In genomic region chr2:119304391-119304790, GRCm38 (mm10) we compare ENCODE assay signal across 14 mouse cellular contexts. TPM values are rescaled to one million over a fixed set of nuclear protein-coding genes. Genes with fewer than 3 reads are reported as not detected.
A peak's percentile ranks its signal among the peaks of the same experiment; 100 is the strongest.
DNase-seq lines count a peak whose midpoint lies in the region; ATAC-seq and TF ChIP-seq lines count a peak whose summit lies in the region.
"Had no signal": no experiment of that assay in that cellular context is flagged by ENCODE, and none has a peak within 500 bp of the region (broad histone marks: within the 10 kb centered on the region; RNA-seq: fewer than 3 reads in every experiment).

No protein-coding gene starts in this region.

- H3K27ac ChIP-seq in heart, adult 2 months, result peak overlapping the region; percentile 40
- no peak overlapping the region for H3K27ac ChIP-seq in heart, embryonic 11.5 days (ENCODE audit: low read depth, low read length)
- peak overlapping the region; percentile 36; the same call in 1 of the 2 replicates for H3K27ac ChIP-seq in lung, embryonic 14.5 days (ENCODE audit: low read depth)
- H3K27ac ChIP-seq in limb, embryonic 12.5 days, result 0 out of 2 replicates have a peak overlapping the region, but pooled peaks have one; percentile 51
- H3K27ac ChIP-seq: hindbrain, embryonic 12.5 days; macrophage; midbrain, embryonic 15.5 days had no signal

- H3K79me2 ChIP-seq in heart, adult 2 months (replicated peaks; ENCODE audit: control insufficient read depth, insufficient read depth, low read length), result no peaks in the 10 kb centered on the region

- intact Hi-C loops in heart, adult 2 months (cut with DNase I), result no loop called here

- H3K4me3 ChIP-seq in heart, adult 2 months, result no peak overlapping the region
- no peak overlapping the region for H3K4me3 ChIP-seq in heart, embryonic 11.5 days (ENCODE audit: low read depth, low read length)
- H3K4me3 ChIP-seq in lung, embryonic 14.5 days (ENCODE audit: low read depth, low read length), result no peak overlapping the region
- H3K4me3 ChIP-seq in limb, embryonic 12.5 days (replicated peaks), result no peak overlapping the region
- H3K4me3 ChIP-seq: hindbrain, embryonic 12.5 days; midbrain, embryonic 15.5 days had no signal

- WGBS in heart, adult 2 months, result 56% methylated on average over 3 of the region's 3 CpGs
- WGBS in heart, embryonic 11.5 days (ENCODE audit: insufficient replicate concordance), result 36% methylated on average over 3 of the region's 3 CpGs
- 35% methylated on average over 3 of the region's 3 CpGs for WGBS in lung, embryonic 14.5 days
- WGBS in limb, embryonic 12.5 days, result 53% methylated on average over 3 of the region's 3 CpGs

- H3K36me3 ChIP-seq in heart, adult 2 months (ENCODE audit: control insufficient read depth, insufficient read depth, low read length), result no peaks in the 10 kb centered on the region
- H3K36me3 ChIP-seq in heart, embryonic 11.5 days (ENCODE audit: control insufficient read depth, insufficient read depth, low read length), result no peaks in the 10 kb centered on the region
- H3K36me3 ChIP-seq in lung, embryonic 14.5 days (ENCODE audit: insufficient read depth), result peaks cover 5% of the 10 kb centered on the region
- peaks cover 9% of the 10 kb centered on the region; the same call in 1 of the 2 replicates for H3K36me3 ChIP-seq in limb, embryonic 12.5 days
- H3K36me3 ChIP-seq: midbrain, embryonic 15.5 days had no signal

- H3K9ac ChIP-seq in heart, adult 2 months (ENCODE audit: low read depth, low read length), result no peak overlapping the region
- H3K9ac ChIP-seq in heart, embryonic 11.5 days (ENCODE audit: low read depth, low read length), result no peak overlapping the region
- no peak overlapping the region; the same call in 1 of the 2 replicates for H3K9ac ChIP-seq in lung, embryonic 14.5 days
- no peak overlapping the region for H3K9ac ChIP-seq in limb, embryonic 12.5 days (replicated peaks)
- H3K9ac ChIP-seq: hindbrain, embryonic 12.5 days; midbrain, embryonic 15.5 days had no signal

- no peak for ATAC-seq in heart, embryonic 11.5 days (replicated peaks; ENCODE audit: insufficient number of reproducible peaks, low FRiP score, low TSS enrichment)
- ATAC-seq in lung, embryonic 14.5 days (ENCODE audit: insufficient read depth), result peak; percentile 16; the same call in 1 of the 2 replicates
- no peak for ATAC-seq in limb, embryonic 12.5 days (ENCODE audit: insufficient number of reproducible peaks, insufficient read depth, low FRiP score, low TSS enrichment, low read depth)
- peak; percentile 48 for ATAC-seq in megakaryocyte-erythroid progenitor cell, adult 5-6 weeks (replicated peaks; ENCODE audit: low FRiP score, low TSS enrichment, poor library complexity, severe bottlenecking)

- no peak for TF ChIP-seq POLR2A in heart, adult 2 months (IDR thresholded peaks at IDR 0.05; ENCODE audit: insufficient read depth, low read depth, low read length)

- H3K4me2 ChIP-seq in heart, embryonic 11.5 days, result no peak overlapping the region
- no peak overlapping the region for H3K4me2 ChIP-seq in lung, embryonic 14.5 days
- H3K4me2 ChIP-seq in limb, embryonic 12.5 days, result no peak overlapping the region
- H3K4me2 ChIP-seq: hindbrain, embryonic 12.5 days; midbrain, embryonic 15.5 days had no signal

- H3K27me3 ChIP-seq in heart, adult 2 months (ENCODE audit: control insufficient read depth, insufficient read depth, low read length), result no peaks in the 10 kb centered on the region
- H3K27me3 ChIP-seq in heart, embryonic 11.5 days (ENCODE audit: control insufficient read depth, insufficient read depth, low read length), result no peaks in the 10 kb centered on the region
- H3K27me3 ChIP-seq in lung, embryonic 14.5 days (ENCODE audit: insufficient read depth, low read length), result no peaks in the 10 kb centered on the region
- H3K27me3 ChIP-seq in limb, embryonic 12.5 days, result no peaks in the 10 kb centered on the region
- H3K27me3 ChIP-seq: midbrain, embryonic 15.5 days had no signal

- DNase-seq in heart, adult 2 months, result no peak
- DNase-seq in lung, embryonic 14.5 days, result no peak
- DNase-seq in lung, postnatal 25 days (ENCODE audit: low spot score), result no peak
- no peak for DNase-seq in frontal cortex, postnatal 14 days (ENCODE audit: low spot score in 2 of 2)
- no peak for DNase-seq in layer of hippocampus, adult 8-10 months (ENCODE audit: low spot score in 2 of 2)
- DNase-seq: adrenal gland, postnatal 14 days; cerebellum, postnatal 10 days; layer of hippocampus, adult 9-11 months had no signal

- peaks cover 14% of the 10 kb centered on the region for H3K4me1 ChIP-seq in heart, adult 2 months (ENCODE audit: control insufficient read depth, insufficient read depth, low read length)
- peaks cover 29% of the 10 kb centered on the region for H3K4me1 ChIP-seq in heart, embryonic 11.5 days (ENCODE audit: control insufficient read depth, insufficient read depth, low read length)
- H3K4me1 ChIP-seq in lung, embryonic 14.5 days (ENCODE audit: insufficient read depth), result peaks cover 11% of the 10 kb centered on the region
- H3K4me1 ChIP-seq in limb, embryonic 12.5 days (replicated peaks), result peaks cover 34% of the 10 kb centered on the region

- TF ChIP-seq CTCF in heart, adult 2 months (IDR thresholded peaks at IDR 0.05), result no peak
- no peak for TF ChIP-seq CTCF in lung, embryonic 14.5 days (IDR thresholded peaks at IDR 0.05; ENCODE audit: low read depth)

- no peaks in the 10 kb centered on the region for H3K9me3 ChIP-seq in heart, embryonic 11.5 days (replicated peaks; ENCODE audit: control insufficient read depth, low read length)
- H3K9me3 ChIP-seq in lung, embryonic 14.5 days (ENCODE audit: low read depth, low read length), result no peaks in the 10 kb centered on the region
- H3K9me3 ChIP-seq in limb, embryonic 12.5 days, result no peaks in the 10 kb centered on the region
- H3K9me3 ChIP-seq: hindbrain, embryonic 12.5 days; midbrain, embryonic 15.5 days had no signal

- no peak for TF ChIP-seq EP300 in heart, adult 2 months (IDR thresholded peaks at IDR 0.05; ENCODE audit: insufficient read depth, low read depth, low read length)

RNA-seq across cellular contexts. Expression of gene Vps18, which starts 15.9 kb away (rescaled TPM):
- total RNA-seq in heart, adult 2 months (2021), result 10 to 100 TPM; 12.2 TPM
- 10.2 and 12.6 TPM in 2 replicates for polyA plus RNA-seq in heart, adult 2 months (2012; rRNA removed)
- 6.9 and 8.7 TPM in 2 replicates for polyA plus RNA-seq in heart, embryonic 11.5 days (2014; fragmentation: Nextera tagmentation; extraction: Ambion mirVana)
- polyA plus RNA-seq in lung, embryonic 14.5 days (2014; fragmentation: Nextera tagmentation; extraction: Ambion mirVana), result 15.9 and 17.5 TPM in 2 replicates
- 23.8 and 24.6 TPM in 2 replicates for polyA plus RNA-seq in limb, embryonic 12.5 days (2016; fragmentation: Nextera tagmentation; extraction: Ambion mirVana)
- total RNA-seq in megakaryocyte-erythroid progenitor cell, adult 5-6 weeks (2014; fragmentation: Nextera tagmentation), result 9.0 and 13.1 TPM in 2 replicates
- total RNA-seq in megakaryocyte-erythroid progenitor cell, adult 5-6 weeks (2017), result 6.5 and 12.4 TPM in 2 replicates
- 10 to 100 TPM; 42.9 to 47.2 (median 45.5) TPM for total RNA-seq in layer of hippocampus, adult 8-10 months (2022)

RNA-seq across cellular contexts. Expression of gene Dll4, which starts 21.2 kb away (rescaled TPM):
- total RNA-seq in heart, adult 2 months (2021), result 10 to 100 TPM; 13.7 to 15.8 TPM
- 22.0 and 35.8 TPM in 2 replicates for polyA plus RNA-seq in heart, adult 2 months (2012; rRNA removed)
- polyA plus RNA-seq in heart, embryonic 11.5 days (2014; fragmentation: Nextera tagmentation; extraction: Ambion mirVana), result 3.7 and 5.0 TPM in 2 replicates
- polyA plus RNA-seq in lung, embryonic 14.5 days (2014; fragmentation: Nextera tagmentation; extraction: Ambion mirVana), result 8.1 and 10.0 TPM in 2 replicates
- polyA plus RNA-seq in limb, embryonic 12.5 days (2016; fragmentation: Nextera tagmentation; extraction: Ambion mirVana), result 4.8 and 5.3 TPM in 2 replicates
- total RNA-seq in megakaryocyte-erythroid progenitor cell, adult 5-6 weeks (2014; fragmentation: Nextera tagmentation), result not detected in 2 replicates
- total RNA-seq in megakaryocyte-erythroid progenitor cell, adult 5-6 weeks (2017), result not detected in 2 replicates
- 1 to 10 TPM; 2.1 to 3.7 (median 3.2) TPM for total RNA-seq in layer of hippocampus, adult 8-10 months (2022)
- polyA plus RNA-seq: macrophage had no signal

RNA-seq across cellular contexts. Expression of gene Rhov, which starts 33.3 kb away (rescaled TPM):
- not detected for total RNA-seq in heart, adult 2 months (2021)
- 0.12 TPM in 1 of 2 replicates, not detected in the other for polyA plus RNA-seq in heart, adult 2 months (2012; rRNA removed)
- polyA plus RNA-seq in heart, embryonic 11.5 days (2014; fragmentation: Nextera tagmentation; extraction: Ambion mirVana), result not detected in 2 replicates
- 0.11 and 0.24 TPM in 2 replicates for polyA plus RNA-seq in lung, embryonic 14.5 days (2014; fragmentation: Nextera tagmentation; extraction: Ambion mirVana)
- 8.5 TPM in 2 replicates for polyA plus RNA-seq in limb, embryonic 12.5 days (2016; fragmentation: Nextera tagmentation; extraction: Ambion mirVana)
- total RNA-seq in megakaryocyte-erythroid progenitor cell, adult 5-6 weeks (2014; fragmentation: Nextera tagmentation), result not detected in 2 replicates
- total RNA-seq in megakaryocyte-erythroid progenitor cell, adult 5-6 weeks (2017), result not detected in 2 replicates
- total RNA-seq in layer of hippocampus, adult 8-10 months (2022), result 1 to 10 TPM; 8.5 to 10.0 (median 9.7) TPM
- total RNA-seq: adrenal gland, postnatal 14 days had no signal

RNA-seq across cellular contexts. Expression of gene Chac1, which starts 46.6 kb away (rescaled TPM):
- total RNA-seq in heart, adult 2 months (2021), result 10 to 100 TPM in 1 of 2 experiments, 1 to 10 TPM in 1; 5.6 to 13.7 TPM
- 6.2 and 8.1 TPM in 2 replicates for polyA plus RNA-seq in heart, adult 2 months (2012; rRNA removed)
- polyA plus RNA-seq in heart, embryonic 11.5 days (2014; fragmentation: Nextera tagmentation; extraction: Ambion mirVana), result 0.35 and 0.74 TPM in 2 replicates
- 0.64 and 0.70 TPM in 2 replicates for polyA plus RNA-seq in lung, embryonic 14.5 days (2014; fragmentation: Nextera tagmentation; extraction: Ambion mirVana)
- polyA plus RNA-seq in limb, embryonic 12.5 days (2016; fragmentation: Nextera tagmentation; extraction: Ambion mirVana), result 0.45 and 0.68 TPM in 2 replicates
- not detected in 2 replicates for total RNA-seq in megakaryocyte-erythroid progenitor cell, adult 5-6 weeks (2014; fragmentation: Nextera tagmentation)
- total RNA-seq in megakaryocyte-erythroid progenitor cell, adult 5-6 weeks (2017), result not detected in 2 replicates
- total RNA-seq in layer of hippocampus, adult 8-10 months (2022), result 1 to 10 TPM; 5.1 to 6.4 (median 6.4) TPM

Comparison
In these comparisons a context has a peak if more than half of its experiments do, and no peak if none do; other contexts are left out.
1. ATAC-seq: peak in lung, embryonic 14.5 days (single experiment) and megakaryocyte-erythroid progenitor cell, adult 5-6 weeks (single experiment); none in heart, embryonic 11.5 days (single experiment) and limb, embryonic 12.5 days (single experiment).